Mouse (Mus musculus): Measurements from ENCODE around the gene Nfxl1. TPM values are rescaled to one million over a fixed set of nuclear protein-coding genes. Genes with fewer than 3 reads are reported as not detected.

Gene Nfxl1
- polyA plus RNA-seq, 1 experiment from 2014 or later = 13.9 TPM

- WGBS = under 1% methylated on average over 57 of the region's 57 CpGs
- H3K9me3 ChIP-seq = no peaks in the 10 kb centered on the region
- no peaks in the 10 kb centered on the region; the same call in 1 of the 2 replicates for H3K36me3 ChIP-seq (replicated peaks)
- peaks cover 11% of the 10 kb centered on the region for H3K4me1 ChIP-seq
- peak; percentile 86 for ATAC-seq (replicated peaks)
- peak overlapping the region; percentile 74 for H3K4me3 ChIP-seq
- H3K9ac ChIP-seq = peak overlapping the region; percentile 70
- H3K27me3 ChIP-seq (replicated peaks) = no peaks in the 10 kb centered on the region
- H3K4me2 ChIP-seq = peak overlapping the region; percentile 79
- H3K27ac ChIP-seq = peak overlapping the region; percentile 76
These were observed 563 bp downstream of the Nfxl1 start for GRCm38 (mm10) chr5:72558716-72559526.

DNA sequence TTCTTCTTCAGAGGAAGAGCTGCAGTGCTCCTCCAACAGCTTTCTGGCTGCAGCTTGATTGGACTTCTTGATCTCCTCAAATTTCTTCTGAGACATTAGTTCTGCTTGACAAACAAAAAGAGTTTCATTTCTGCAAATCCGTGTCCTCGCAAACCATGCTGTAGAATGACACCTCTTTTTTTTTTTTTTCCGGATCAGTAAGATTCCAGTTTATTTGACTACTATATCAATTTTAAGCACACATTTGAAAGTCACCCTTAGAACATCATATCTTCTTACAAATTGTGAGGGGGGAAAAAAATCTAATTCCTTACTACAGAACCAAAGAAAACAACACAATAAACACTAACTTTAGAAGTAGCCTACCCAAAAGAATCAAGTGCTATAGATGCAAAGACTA lies 3.2 kb downstream of the Nfxl1 start:
- Histone ChIP-seq H3K9ac (no peak overlapping the region), H3K27me3 (replicated peaks) (no peaks in the 10 kb centered on the region), H3K4me1 (peaks cover 11% of the 10 kb centered on the region), H3K4me3 (no peak overlapping the region), H3K9me3 (no peaks in the 10 kb centered on the region), H3K27ac (no peak overlapping the region), H3K36me3 (replicated peaks) (peaks cover 3% of the 10 kb centered on the region; the same call in 1 of the 2 replicates), H3K4me2 (no peak overlapping the region)
- whole genome bisulfite sequencing = 85% methylated on average over 3 of the region's 3 CpGs
- ATAC-seq (replicated peaks) = no peak

- Histone ChIP-seq H3K9ac (no peak overlapping the region), H3K9me3 (no peaks in the 10 kb centered on the region), H3K4me2 (no peak overlapping the region), H3K4me1 (no peaks in the 10 kb centered on the region), H3K4me3 (no peak overlapping the region), H3K27ac (no peak overlapping the region), H3K36me3 (replicated peaks) (peaks cover 3% of the 10 kb centered on the region; the same call in 1 of the 2 replicates), H3K27me3 (replicated peaks) (no peaks in the 10 kb centered on the region)
- 92% methylated on average over 3 of the region's 3 CpGs for WGBS
- no peak for ATAC-seq (replicated peaks)
These were observed 8.3 kb downstream of the Nfxl1 start for GRCm38 (mm10) chr5:72551209-72551608.

- H3K27ac ChIP-seq = no peak overlapping the region
- H3K36me3 ChIP-seq (replicated peaks) = peaks cover 17% of the 10 kb centered on the region
- no peaks in the 10 kb centered on the region for H3K27me3 ChIP-seq (replicated peaks)
- H3K9ac ChIP-seq = no peak overlapping the region
- H3K4me1 ChIP-seq = no peaks in the 10 kb centered on the region
- no peak overlapping the region for H3K4me3 ChIP-seq
- WGBS = 95% methylated on average over 3 of the region's 3 CpGs
- no peaks in the 10 kb centered on the region for H3K9me3 ChIP-seq
- ATAC-seq (replicated peaks) = no peak
- H3K4me2 ChIP-seq = no peak overlapping the region
These were observed 30.6 kb downstream of the Nfxl1 start for GRCm38 (mm10) chr5:72528896-72529295.

DNA sequence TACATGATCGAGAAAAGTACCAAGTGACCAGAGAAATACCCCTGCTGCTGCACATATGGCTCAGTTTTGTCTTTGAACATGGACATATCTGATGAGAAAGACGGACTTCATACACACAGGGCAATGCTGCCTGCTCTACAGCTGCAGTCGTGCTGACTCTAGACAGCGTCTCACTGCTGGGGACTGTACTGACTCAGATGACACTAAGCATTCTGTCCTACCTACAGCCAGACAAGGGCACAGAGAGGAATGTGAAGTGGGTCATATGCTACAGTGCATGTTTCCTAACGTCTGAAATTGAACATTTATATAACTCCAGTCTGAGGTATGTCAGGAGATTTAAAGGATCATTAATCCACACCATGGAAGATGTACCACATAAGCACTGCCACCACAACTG lies 45.7 kb downstream of the Nfxl1 start:
- Histone ChIP-seq H3K27me3 (replicated peaks) (no peaks in the 10 kb centered on the region), H3K4me2 (no peak overlapping the region), H3K9ac (no peak overlapping the region), H3K27ac (no peak overlapping the region), H3K4me1 (no peaks in the 10 kb centered on the region), H3K9me3 (no peaks in the 10 kb centered on the region), H3K36me3 (replicated peaks) (peaks cover 9% of the 10 kb centered on the region), H3K4me3 (no peak overlapping the region)
- no peak for ATAC-seq (replicated peaks)
- WGBS = 88% methylated on average over 5 of the region's 5 CpGs

GRCm38 (mm10) chr5:72505740-72506139 lies 53.7 kb downstream of the Nfxl1 start:
- H3K27me3 ChIP-seq (replicated peaks) = peaks cover 30% of the 10 kb centered on the region
- H3K4me3 ChIP-seq = no peak overlapping the region
- no peak overlapping the region for H3K9ac ChIP-seq
- no peak overlapping the region for H3K4me2 ChIP-seq
- H3K9me3 ChIP-seq = no peaks in the 10 kb centered on the region
- no peaks in the 10 kb centered on the region for H3K36me3 ChIP-seq (replicated peaks)
- 77% methylated on average over 5 of the region's 5 CpGs for WGBS
- peaks cover 13% of the 10 kb centered on the region; the same call in 1 of the 2 replicates for H3K4me1 ChIP-seq
- peak; percentile 43; the same call in 1 of the 2 replicates for ATAC-seq (replicated peaks)
- no peak overlapping the region for H3K27ac ChIP-seq

DNA sequence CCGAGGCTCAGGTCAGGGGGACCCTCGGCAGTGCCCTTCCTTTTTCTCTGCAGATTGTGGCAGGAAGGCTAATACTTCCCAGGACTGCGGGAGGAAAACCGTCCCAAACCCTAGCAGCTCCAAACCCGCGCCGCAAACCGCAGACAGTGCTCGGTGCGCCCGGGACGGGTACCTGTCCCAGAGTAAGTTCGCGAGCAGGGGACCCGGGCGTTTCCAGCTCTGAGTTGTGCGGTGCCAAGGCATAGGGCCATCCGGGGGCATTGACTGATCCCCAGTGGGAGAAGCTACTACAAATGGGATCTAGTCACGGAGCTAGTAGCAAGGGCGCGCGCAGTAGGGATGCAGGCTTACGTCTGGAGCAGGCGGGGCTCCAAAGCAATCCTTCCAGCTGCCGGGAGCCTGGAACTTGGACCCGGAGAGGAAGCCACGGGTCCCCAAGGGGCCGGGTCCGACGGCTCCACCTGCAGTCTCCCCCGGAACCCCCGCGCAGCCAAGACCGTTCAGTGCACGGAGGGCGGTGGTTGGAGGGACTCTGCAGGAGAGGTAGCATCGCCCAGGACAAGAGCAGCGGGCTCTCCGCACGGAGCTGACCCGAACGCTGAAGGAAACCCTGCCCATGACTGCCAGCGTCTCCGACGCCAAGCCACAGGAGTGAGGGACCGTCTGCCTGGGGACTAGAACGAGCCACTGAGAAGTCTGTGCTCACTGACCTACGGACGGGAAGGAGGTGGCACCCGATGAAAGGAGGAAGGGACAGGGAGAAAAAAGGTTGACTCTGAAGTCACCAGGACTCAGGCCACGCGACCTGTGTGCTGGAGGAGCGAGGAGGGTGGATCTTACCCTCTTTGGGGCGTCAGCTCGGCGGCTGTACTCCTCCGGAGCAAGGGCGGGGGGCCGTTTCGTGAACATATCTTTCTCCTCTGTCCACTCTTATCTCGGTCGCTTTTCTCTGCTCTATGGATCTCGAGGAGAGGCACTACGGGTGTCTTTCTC lies 55.7 kb downstream of the Nfxl1 start, which contains the start of gene Corin:
Gene Corin (minus strand): TSS at position 943 of the 993 bp plus-strand sequence.
- Histone ChIP-seq H3K36me3 (replicated peaks) (no peaks in the 10 kb centered on the region), H3K9me3 (no peaks in the 10 kb centered on the region), H3K4me2 (peak within 1 kb of the TSS; percentile 73), H3K9ac (peak within 1 kb of the TSS; percentile 18; the same call in 1 of the 2 replicates), H3K4me3 (peak within 1 kb of the TSS; percentile 38), H3K27me3 (replicated peaks) (peaks cover 30% of the 10 kb centered on the region), H3K4me1 (peaks cover 13% of the 10 kb centered on the region; the same call in 1 of the 2 replicates), H3K27ac (no peak within 1 kb of the TSS)
- ATAC-seq (replicated peaks) = peak; percentile 46
- WGBS = 2% methylated on average over 64 of the region's 64 CpGs

GRCm38 (mm10) chr5:72502778-72503177 lies 56.7 kb downstream of the Nfxl1 start:
- H3K4me3 ChIP-seq = no peak overlapping the region
- H3K4me1 ChIP-seq = peaks cover 13% of the 10 kb centered on the region; the same call in 1 of the 2 replicates
- H3K36me3 ChIP-seq (replicated peaks) = no peaks in the 10 kb centered on the region
- H3K4me2 ChIP-seq = no peak overlapping the region
- H3K9me3 ChIP-seq = no peaks in the 10 kb centered on the region
- H3K27ac ChIP-seq = no peak overlapping the region
- 78% methylated on average over 8 of the region's 8 CpGs for WGBS
- no peak for ATAC-seq (replicated peaks)
- H3K9ac ChIP-seq = no peak overlapping the region
- peaks cover 30% of the 10 kb centered on the region for H3K27me3 ChIP-seq (replicated peaks)

GRCm38 (mm10) chr5:72501763-72502162 lies 57.7 kb downstream of the Nfxl1 start:
- no peaks in the 10 kb centered on the region for H3K9me3 ChIP-seq
- H3K9ac ChIP-seq = no peak overlapping the region
- no peak overlapping the region for H3K4me3 ChIP-seq
- H3K4me1 ChIP-seq = peaks cover 13% of the 10 kb centered on the region; the same call in 1 of the 2 replicates
- H3K4me2 ChIP-seq = no peak overlapping the region
- H3K27ac ChIP-seq = no peak overlapping the region
- WGBS = 57% methylated on average over 3 of the region's 3 CpGs
- ATAC-seq (replicated peaks) = no peak
- no peaks in the 10 kb centered on the region for H3K36me3 ChIP-seq (replicated peaks)
- H3K27me3 ChIP-seq (replicated peaks) = peaks cover 30% of the 10 kb centered on the region

DNA sequence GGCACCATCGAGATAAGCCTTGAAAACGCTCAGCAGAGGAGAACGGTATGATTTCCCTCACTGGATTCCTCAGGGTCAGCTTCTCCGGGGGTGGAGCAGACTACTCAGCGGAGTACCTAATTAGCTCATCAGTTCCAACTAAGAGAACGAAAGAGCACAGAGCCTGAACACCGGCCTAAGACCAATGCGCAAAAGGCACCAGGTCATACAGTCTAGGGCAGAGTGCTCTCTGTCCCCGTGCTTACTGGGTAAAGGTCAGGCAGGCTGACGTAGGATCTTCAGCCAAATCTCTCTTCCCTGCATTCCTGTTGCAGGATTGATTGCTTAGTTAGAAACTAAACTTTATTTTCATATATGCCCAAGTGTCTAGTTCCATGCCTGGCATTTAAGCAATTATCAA lies 61.2 kb downstream of the Nfxl1 start:
- 73% methylated on average over 10 of the region's 10 CpGs for WGBS
- Histone ChIP-seq H3K4me3 (no peak overlapping the region), H3K9me3 (no peaks in the 10 kb centered on the region)

DNA sequence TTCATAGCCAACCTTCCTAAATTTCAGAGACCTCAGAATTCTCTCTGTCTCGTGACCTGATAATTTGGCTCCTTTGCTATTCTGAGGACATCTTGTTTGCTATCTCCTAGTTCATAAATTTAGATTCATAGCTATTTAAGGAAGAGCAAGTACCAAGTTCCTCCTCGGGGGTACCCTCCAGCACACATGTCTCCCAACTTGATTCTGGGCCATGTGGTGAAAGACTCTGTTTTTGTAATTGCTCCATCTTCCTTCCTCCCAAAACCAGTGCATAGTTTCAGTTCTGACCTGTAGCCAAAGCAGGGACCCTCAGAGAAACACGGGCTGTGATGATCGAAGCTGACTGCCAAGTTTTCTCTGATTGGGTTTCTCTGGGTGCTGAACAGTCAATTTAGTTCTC lies 62.7 kb downstream of the Nfxl1 start:
- Histone ChIP-seq H3K36me3 (replicated peaks) (no peaks in the 10 kb centered on the region), H3K9ac (no peak overlapping the region), H3K27me3 (replicated peaks) (no peaks in the 10 kb centered on the region), H3K27ac (no peak overlapping the region), H3K4me1 (no peaks in the 10 kb centered on the region), H3K4me3 (no peak overlapping the region), H3K9me3 (no peaks in the 10 kb centered on the region), H3K4me2 (no peak overlapping the region)
- 80% methylated on average over 4 of the region's 4 CpGs for WGBS
- ATAC-seq (replicated peaks) = no peak

More for the DNA sequence above, 61.2 kb downstream of the Nfxl1 start:
- Histone ChIP-seq H3K27me3 (replicated peaks) (peaks cover 8% of the 10 kb centered on the region), H3K27ac (no peak overlapping the region), H3K36me3 (replicated peaks) (no peaks in the 10 kb centered on the region), H3K4me2 (no peak overlapping the region), H3K9ac (no peak overlapping the region), H3K4me1 (peaks cover 2% of the 10 kb centered on the region; the same call in 1 of the 2 replicates)
- ATAC-seq (replicated peaks) = no peak

- H3K4me3 ChIP-seq = no peak overlapping the region
- no peaks in the 10 kb centered on the region for H3K9me3 ChIP-seq
- H3K4me2 ChIP-seq = no peak overlapping the region
- WGBS = 87% methylated on average over 7 of the region's 7 CpGs
- ATAC-seq (replicated peaks) = no peak
- no peaks in the 10 kb centered on the region for H3K36me3 ChIP-seq (replicated peaks)
- no peaks in the 10 kb centered on the region for H3K27me3 ChIP-seq (replicated peaks)
- H3K4me1 ChIP-seq = no peaks in the 10 kb centered on the region
- H3K9ac ChIP-seq = no peak overlapping the region
- H3K27ac ChIP-seq = no peak overlapping the region
These were observed 65.6 kb downstream of the Nfxl1 start for GRCm38 (mm10) chr5:72493906-72494305.
